Mouse (Mus musculus) MN1 (cell line): ENCODE measurements at regions not wholly inside any gene's neighbourhood (a gene's known extent, or its start where the extent isn't known, plus 50 kb on each side); places are given as distances from the start of the nearest gene placed in this dataset.

Experiments
- DNase-seq: peaks from one replicate; pipeline ENCODE4 v3.0.0-alpha.2; 2016; ENCODE audit warnings: low spot score

- no peak for DNase-seq
Measured at GRCm38 (mm10) chr10:106417156-106417555, 53.0 kb upstream of the Ppfia2 start.
